Mouse (Mus musculus) lung, postnatal 0 days (tissue): ENCODE measurements around the gene Lcn3.

Experiments
- CTCF ChIP-seq: IDR thresholded peaks from 2 replicates; pipeline ENCODE4 v1.5.1; 2016; ENCODE audit warnings: antibody characterized with exemption, mild to moderate bottlenecking
- EP300 ChIP-seq: IDR thresholded peaks from 2 replicates; pipeline ENCODE4 v1.6.1; 2016; ENCODE audit warnings: antibody characterized with exemption, mild to moderate bottlenecking, control low read depth

GRCm38 (mm10) chr2:25741671-25742070, 23.7 kb upstream of the Lcn3 start:
- TF ChIP-seq CTCF (no peak), EP300 (no peak)
